Mouse (Mus musculus) liver, embryonic 11.5 days (tissue): ENCODE measurements at regions not wholly inside any gene's neighbourhood (a gene's known extent, or its start where the extent isn't known, plus 50 kb on each side); places are given as distances from the start of the nearest gene placed in this dataset.

Experiments used
- ATAC-seq: fragments of 200-750 bp; cut with Nextera tagmentation; replicated peaks from 2 replicates; pipeline ENCODE4 v1.8.0; 2017; ENCODE audit warnings: moderate number of reproducible peaks, mild to moderate bottlenecking, moderate TSS enrichment, moderate library complexity; ENCODE audit not compliant: low FRiP score
- DNase-seq: peaks from one replicate; pipeline ENCODE4 v3.0.0-alpha.2; 2017; ENCODE audit warnings: low spot score
- H3K27ac ChIP-seq: fragments of 300-500 bp; sonication (generic); 2 replicates; pipeline ENCODE4 v1.5.1; 2014; ENCODE audit warnings: mild to moderate bottlenecking, low read depth, low read length, control low read depth
- H3K27me3 ChIP-seq: fragments of 300-500 bp; sonication (generic); replicated peaks from 2 replicates; pipeline ENCODE4 v1.6.1; 2014; ENCODE audit warnings: low read length, mixed read lengths; ENCODE audit not compliant: control insufficient read depth, insufficient read depth
- H3K36me3 ChIP-seq: fragments of 300-500 bp; sonication (generic); 2 replicates; pipeline ENCODE4 v1.6.1; 2014; ENCODE audit warnings: mild to moderate bottlenecking, low read length, moderate library complexity, mixed read lengths; ENCODE audit not compliant: control insufficient read depth, insufficient read depth
- H3K4me1 ChIP-seq: fragments of 300-500 bp; sonication (generic); replicated peaks from 2 replicates; pipeline ENCODE4 v1.6.1; 2014; ENCODE audit warnings: low read length, mixed read lengths; ENCODE audit not compliant: control insufficient read depth, insufficient read depth
- H3K4me2 ChIP-seq: fragments of 300-500 bp; sonication (generic); 2 replicates; pipeline ENCODE4 v1.6.1; 2014; ENCODE audit warnings: mild to moderate bottlenecking, control low read depth, moderate library complexity
- H3K4me3 ChIP-seq: fragments of 300-500 bp; sonication (generic); 2 replicates; pipeline ENCODE4 v1.5.1; 2014; ENCODE audit warnings: low read depth, low read length, control low read depth
- H3K9ac ChIP-seq: fragments of 300-500 bp; sonication (generic); 2 replicates; pipeline ENCODE4 v1.6.1; 2014; ENCODE audit warnings: low read depth, low read length, control low read depth
- H3K9me3 ChIP-seq: fragments of 300-500 bp; sonication (generic); 2 replicates; pipeline ENCODE4 v1.6.1; 2016; ENCODE audit warnings: low read length, inconsistent platforms, mixed read lengths; ENCODE audit not compliant: control insufficient read depth
- WGBS: fragments of 180-500 bp; shearing (Covaris S2); extraction: QIAGEN DNeasy Blood & Tissue Kit; methylation state at CpG from one replicate; pipeline ENCODE4 v1.1.7; 2014; 5-methylcytosine and 5-hydroxymethylcytosine counted together

- Histone ChIP-seq H3K27ac (no peak overlapping the region), H3K4me3 (no peak overlapping the region), H3K4me2 (no peak overlapping the region), H3K27me3 (no peaks in the 10 kb centered on the region), H3K36me3 (no peaks in the 10 kb centered on the region), H3K9ac (no peak overlapping the region), H3K9me3 (no peaks in the 10 kb centered on the region), H3K4me1 (no peaks in the 10 kb centered on the region)
- WGBS: 27% methylated on average over 11 of the region's 11 CpGs
- ATAC-seq (peak; percentile 68), DNase-seq (peak; percentile 35)
Observed at GRCm38 (mm10) chr1:41390102-41390884, 584.9 kb downstream of the Tmem182 start.

GRCm38 (mm10) chr1:41391071-41391470 is 585.7 kb downstream of the Tmem182 start:
- ATAC-seq: no peak
- H3K27ac ChIP-seq: no peak overlapping the region
- H3K27me3 ChIP-seq: no peaks in the 10 kb centered on the region
- H3K36me3 ChIP-seq: no peaks in the 10 kb centered on the region
- DNase-seq: no peak
- 81% methylated on average over 7 of the region's 7 CpGs for WGBS
- H3K4me2 ChIP-seq: no peak overlapping the region
- no peak overlapping the region for H3K4me3 ChIP-seq
- no peaks in the 10 kb centered on the region for H3K9me3 ChIP-seq
- no peak overlapping the region for H3K9ac ChIP-seq
- H3K4me1 ChIP-seq: no peaks in the 10 kb centered on the region

GRCm38 (mm10) chr1:41393287-41393686 is 587.9 kb downstream of the Tmem182 start:
- ATAC-seq (no peak), DNase-seq (no peak)
- H3K27ac ChIP-seq: no peak overlapping the region
- H3K4me3 ChIP-seq: no peak overlapping the region
- H3K4me1 ChIP-seq: no peaks in the 10 kb centered on the region
- H3K4me2 ChIP-seq: no peak overlapping the region
- no peaks in the 10 kb centered on the region for H3K27me3 ChIP-seq
- H3K9me3 ChIP-seq: no peaks in the 10 kb centered on the region
- no peaks in the 10 kb centered on the region for H3K36me3 ChIP-seq
- WGBS: 69% methylated on average over 4 of the region's 4 CpGs
- H3K9ac ChIP-seq: no peak overlapping the region

- ATAC-seq: no peak
Observed at GRCm38 (mm10) chr1:41395081-41395480, 589.7 kb downstream of the Tmem182 start.

GRCm38 (mm10) chr1:41410533-41410932 is 605.1 kb downstream of the Tmem182 start:
- no peak overlapping the region for H3K4me2 ChIP-seq
- 84% methylated on average over 5 of the region's 5 CpGs for WGBS
- DNase-seq (no peak), ATAC-seq (no peak)
- H3K27me3 ChIP-seq: no peaks in the 10 kb centered on the region
- H3K4me3 ChIP-seq: no peak overlapping the region
- no peaks in the 10 kb centered on the region for H3K4me1 ChIP-seq
- no peaks in the 10 kb centered on the region for H3K9me3 ChIP-seq
- no peaks in the 10 kb centered on the region for H3K36me3 ChIP-seq
- H3K9ac ChIP-seq: no peak overlapping the region
- no peak overlapping the region for H3K27ac ChIP-seq

More at GRCm38 (mm10) chr1:41395081-41395480, 589.7 kb downstream of the Tmem182 start:
- Histone ChIP-seq H3K4me2 (no peak overlapping the region), H3K4me1 (no peaks in the 10 kb centered on the region), H3K4me3 (no peak overlapping the region), H3K9ac (no peak overlapping the region), H3K27ac (no peak overlapping the region), H3K27me3 (no peaks in the 10 kb centered on the region), H3K9me3 (no peaks in the 10 kb centered on the region), H3K36me3 (no peaks in the 10 kb centered on the region)
- no peak for DNase-seq
- 83% methylated on average over 3 of the region's 3 CpGs for WGBS

- no peaks in the 10 kb centered on the region for H3K27me3 ChIP-seq
- no peaks in the 10 kb centered on the region for H3K9me3 ChIP-seq
- no peak overlapping the region for H3K27ac ChIP-seq
- DNase-seq: no peak
- H3K4me3 ChIP-seq: no peak overlapping the region
- H3K9ac ChIP-seq: no peak overlapping the region
- H3K36me3 ChIP-seq: no peaks in the 10 kb centered on the region
- no peak for ATAC-seq
- H3K4me2 ChIP-seq: no peak overlapping the region
- no peaks in the 10 kb centered on the region for H3K4me1 ChIP-seq
- 91% methylated on average over 3 of the region's 3 CpGs for WGBS
Observed at GRCm38 (mm10) chr1:41411641-41412040, 606.2 kb downstream of the Tmem182 start.

- ATAC-seq: no peak
- Histone ChIP-seq H3K9ac (no peak overlapping the region), H3K4me2 (no peak overlapping the region), H3K4me1 (no peaks in the 10 kb centered on the region), H3K4me3 (no peak overlapping the region), H3K9me3 (no peaks in the 10 kb centered on the region), H3K27me3 (no peaks in the 10 kb centered on the region), H3K27ac (no peak overlapping the region), H3K36me3 (no peaks in the 10 kb centered on the region)
- 83% methylated on average over 8 of the region's 8 CpGs for WGBS
- DNase-seq: no peak
Observed at GRCm38 (mm10) chr1:41412078-41412477, 606.7 kb downstream of the Tmem182 start.

- H3K9ac ChIP-seq: no peak overlapping the region
- H3K36me3 ChIP-seq: no peaks in the 10 kb centered on the region
- 69% methylated on average over 3 of the region's 3 CpGs for WGBS
- H3K4me2 ChIP-seq: no peak overlapping the region
- no peaks in the 10 kb centered on the region for H3K9me3 ChIP-seq
- H3K4me1 ChIP-seq: no peaks in the 10 kb centered on the region
- H3K4me3 ChIP-seq: no peak overlapping the region
- H3K27me3 ChIP-seq: no peaks in the 10 kb centered on the region
- ATAC-seq (no peak), DNase-seq (no peak)
- no peak overlapping the region for H3K27ac ChIP-seq
Observed at GRCm38 (mm10) chr1:41420489-41421327, 615.3 kb downstream of the Tmem182 start.
